Mouse (Mus musculus) lung, embryonic 15.5 days (tissue): ENCODE results near the gene C6. TPM values are rescaled to one million over a fixed set of nuclear protein-coding genes. Genes with fewer than 3 reads are reported as not detected.

Experiments
- ATAC-seq: fragments of 200-750 bp; cut with Nextera tagmentation; 2 replicates; pipeline ENCODE4 v1.8.0; 2017; ENCODE audit warnings: moderate number of reproducible peaks, borderline replicate concordance; ENCODE audit not compliant: low FRiP score, low TSS enrichment; ENCODE audit errors: extremely low read depth
- H3K27ac ChIP-seq: fragments of 300-500 bp; sonication (generic); 2 replicates; pipeline ENCODE4 v1.5.1; 2015; ENCODE audit warnings: moderate library complexity, mild to moderate bottlenecking, inconsistent platforms
- H3K27me3 ChIP-seq: fragments of 300-500 bp; sonication (generic); 2 replicates; pipeline ENCODE4 v1.6.1; 2015; ENCODE audit warnings: inconsistent platforms
- H3K36me3 ChIP-seq: fragments of 300-500 bp; sonication (generic); 2 replicates; pipeline ENCODE4 v1.6.1; 2015; ENCODE audit warnings: inconsistent platforms
- H3K4me1 ChIP-seq: fragments of 300-500 bp; sonication (generic); 2 replicates; pipeline ENCODE4 v1.6.1; 2015; ENCODE audit warnings: inconsistent platforms
- H3K4me2 ChIP-seq: fragments of 300-500 bp; sonication (generic); 2 replicates; pipeline ENCODE4 v1.6.1; 2015; ENCODE audit warnings: inconsistent platforms, mild to moderate bottlenecking, moderate library complexity
- H3K4me3 ChIP-seq: fragments of 300-500 bp; sonication (generic); 2 replicates; pipeline ENCODE4 v1.5.1; 2015; ENCODE audit warnings: mild to moderate bottlenecking, inconsistent platforms
- H3K9ac ChIP-seq: fragments of 300-500 bp; sonication (generic); 2 replicates; pipeline ENCODE4 v1.6.1; 2015; ENCODE audit warnings: inconsistent platforms
- H3K9me3 ChIP-seq: fragments of 300-500 bp; sonication (generic); 2 replicates; pipeline ENCODE4 v1.6.1; 2016; ENCODE audit warnings: inconsistent platforms
- WGBS: fragments of 180-500 bp; shearing (Covaris S2); methylation state at CpG from one replicate; pipeline ENCODE4 v1.1.7; 2015; 5-methylcytosine and 5-hydroxymethylcytosine counted together
- polyA plus RNA-seq: library from polyadenylated mRNA; unstranded; fragments of >200 nt; fragmentation: Nextera tagmentation; extraction: Ambion mirVana; gene quantifications from 2 replicates; pipeline ENCODE4 v1.2.1, GENCODE M21; 2015

Gene C6
- polyA plus RNA-seq: not detected in 2 replicates

- Histone ChIP-seq H3K4me3 (no peak within 1 kb of the TSS), H3K9me3 (no peaks in the 10 kb centered on the region), H3K9ac (no peak within 1 kb of the TSS), H3K27me3 (no peaks in the 10 kb centered on the region), H3K4me2 (no peak within 1 kb of the TSS), H3K36me3 (no peaks in the 10 kb centered on the region), H3K27ac (no peak within 1 kb of the TSS), H3K4me1 (no peaks in the 10 kb centered on the region)
- ATAC-seq: no peak
- WGBS: 71% methylated on average over 9 of the region's 9 CpGs
Measured at GRCm38 (mm10) chr15:4726830-4727310, at the start of gene C6. C6 (plus strand) TSS chr15:4727175.

GRCm38 (mm10) chr15:4697604-4698003 lies 29.4 kb upstream of the C6 start:
- WGBS: 78% methylated on average over 4 of the region's 4 CpGs

GRCm38 (mm10) chr15:4734150-4734549 lies 7.2 kb downstream of the C6 start:
- Histone ChIP-seq H3K9me3 (no peaks in the 10 kb centered on the region), H3K4me1 (no peaks in the 10 kb centered on the region), H3K4me2 (no peak overlapping the region), H3K36me3 (no peaks in the 10 kb centered on the region), H3K9ac (no peak overlapping the region), H3K27me3 (no peaks in the 10 kb centered on the region), H3K4me3 (no peak overlapping the region), H3K27ac (no peak overlapping the region)
- 69% methylated on average over 1 of the region's 1 CpGs for WGBS
- no peak for ATAC-seq

More at GRCm38 (mm10) chr15:4697604-4698003, 29.4 kb upstream of the C6 start:
- Histone ChIP-seq H3K9ac (no peak overlapping the region), H3K27ac (no peak overlapping the region), H3K4me2 (no peak overlapping the region), H3K9me3 (no peaks in the 10 kb centered on the region), H3K27me3 (no peaks in the 10 kb centered on the region), H3K4me1 (no peaks in the 10 kb centered on the region), H3K4me3 (no peak overlapping the region), H3K36me3 (no peaks in the 10 kb centered on the region)
- ATAC-seq: no peak

- no peak overlapping the region for H3K4me2 ChIP-seq
- no peak overlapping the region for H3K9ac ChIP-seq
- H3K36me3 ChIP-seq: no peaks in the 10 kb centered on the region
- H3K9me3 ChIP-seq: no peaks in the 10 kb centered on the region
- no peak overlapping the region for H3K4me3 ChIP-seq
- 85% methylated on average over 2 of the region's 2 CpGs for WGBS
- no peak overlapping the region for H3K27ac ChIP-seq
- no peak for ATAC-seq
- H3K4me1 ChIP-seq: no peaks in the 10 kb centered on the region
- no peaks in the 10 kb centered on the region for H3K27me3 ChIP-seq
Measured at GRCm38 (mm10) chr15:4734996-4735609, 8.1 kb downstream of the C6 start.

- no peak for ATAC-seq
Measured at GRCm38 (mm10) chr15:4747656-4748055, 20.7 kb downstream of the C6 start.

GRCm38 (mm10) chr15:4790378-4790777 lies 63.4 kb downstream of the C6 start:
- Histone ChIP-seq H3K36me3 (no peaks in the 10 kb centered on the region), H3K27ac (no peak overlapping the region), H3K9ac (no peak overlapping the region), H3K27me3 (no peaks in the 10 kb centered on the region), H3K4me1 (no peaks in the 10 kb centered on the region), H3K4me3 (no peak overlapping the region), H3K9me3 (no peaks in the 10 kb centered on the region), H3K4me2 (no peak overlapping the region)
- 44% methylated on average over 3 of the region's 3 CpGs for WGBS
- ATAC-seq: no peak

More at GRCm38 (mm10) chr15:4747656-4748055, 20.7 kb downstream of the C6 start:
- no peaks in the 10 kb centered on the region for H3K4me1 ChIP-seq
- no peaks in the 10 kb centered on the region for H3K9me3 ChIP-seq
- H3K9ac ChIP-seq: no peak overlapping the region
- H3K27ac ChIP-seq: no peak overlapping the region
- H3K27me3 ChIP-seq: no peaks in the 10 kb centered on the region
- no peaks in the 10 kb centered on the region for H3K36me3 ChIP-seq
- H3K4me3 ChIP-seq: no peak overlapping the region
- WGBS: 70% methylated on average over 3 of the region's 3 CpGs
- no peak overlapping the region for H3K4me2 ChIP-seq

- H3K9ac ChIP-seq: no peak overlapping the region
- 59% methylated on average over 4 of the region's 4 CpGs for WGBS
- no peak overlapping the region for H3K27ac ChIP-seq
- no peak for ATAC-seq
- no peak overlapping the region for H3K4me2 ChIP-seq
- H3K9me3 ChIP-seq: no peaks in the 10 kb centered on the region
- no peaks in the 10 kb centered on the region for H3K27me3 ChIP-seq
- no peak overlapping the region for H3K4me3 ChIP-seq
- H3K36me3 ChIP-seq: no peaks in the 10 kb centered on the region
- no peaks in the 10 kb centered on the region for H3K4me1 ChIP-seq
Measured at GRCm38 (mm10) chr15:4796861-4797260, 69.9 kb downstream of the C6 start.

GRCm38 (mm10) chr15:4804256-4804655 lies 77.3 kb downstream of the C6 start:
- Histone ChIP-seq H3K9ac (no peak overlapping the region), H3K4me2 (no peak overlapping the region), H3K27me3 (no peaks in the 10 kb centered on the region), H3K4me3 (no peak overlapping the region), H3K27ac (no peak overlapping the region), H3K36me3 (no peaks in the 10 kb centered on the region), H3K4me1 (no peaks in the 10 kb centered on the region), H3K9me3 (no peaks in the 10 kb centered on the region)
- 60% methylated on average over 2 of the region's 2 CpGs for WGBS
- no peak for ATAC-seq

- Histone ChIP-seq H3K4me1 (no peaks in the 10 kb centered on the region), H3K36me3 (no peaks in the 10 kb centered on the region), H3K27ac (no peak overlapping the region), H3K9me3 (no peaks in the 10 kb centered on the region), H3K27me3 (no peaks in the 10 kb centered on the region), H3K4me3 (no peak overlapping the region), H3K4me2 (no peak overlapping the region), H3K9ac (no peak overlapping the region)
- ATAC-seq: no peak
- 77% methylated on average over 5 of the region's 5 CpGs for WGBS
Measured at GRCm38 (mm10) chr15:4808131-4808530, 81.2 kb downstream of the C6 start.

GRCm38 (mm10) chr15:4814976-4815375 lies 88.0 kb downstream of the C6 start:
- Histone ChIP-seq H3K27me3 (no peaks in the 10 kb centered on the region), H3K4me2 (no peak overlapping the region), H3K27ac (no peak overlapping the region), H3K4me3 (no peak overlapping the region), H3K4me1 (no peaks in the 10 kb centered on the region), H3K9me3 (no peaks in the 10 kb centered on the region), H3K36me3 (no peaks in the 10 kb centered on the region), H3K9ac (no peak overlapping the region)
- 85% methylated on average over 5 of the region's 5 CpGs for WGBS
- ATAC-seq: no peak

- 75% methylated on average over 2 of the region's 2 CpGs for WGBS
- Histone ChIP-seq H3K36me3 (no peaks in the 10 kb centered on the region), H3K9me3 (no peaks in the 10 kb centered on the region), H3K4me1 (no peaks in the 10 kb centered on the region), H3K4me3 (no peak overlapping the region), H3K9ac (no peak overlapping the region), H3K27ac (no peak overlapping the region), H3K27me3 (no peaks in the 10 kb centered on the region), H3K4me2 (no peak overlapping the region)
- no peak for ATAC-seq
Measured at GRCm38 (mm10) chr15:4815711-4816110, 88.7 kb downstream of the C6 start.

- Histone ChIP-seq H3K4me2 (no peak overlapping the region), H3K4me3 (no peak overlapping the region), H3K36me3 (no peaks in the 10 kb centered on the region), H3K27ac (no peak overlapping the region), H3K27me3 (no peaks in the 10 kb centered on the region), H3K9me3 (no peaks in the 10 kb centered on the region), H3K4me1 (no peaks in the 10 kb centered on the region), H3K9ac (no peak overlapping the region)
- no peak for ATAC-seq
- WGBS: 77% methylated on average over 10 of the region's 10 CpGs
Measured at GRCm38 (mm10) chr15:4816752-4817493, 89.9 kb downstream of the C6 start.
